Mouse (Mus musculus): ENCODE measurements around the gene Caln1.

Gene Caln1

GRCm38 (mm10) chr5:130813089-130813488 is 443.8 kb downstream of the Caln1 start:
- DNase-seq (ENCODE audit: low spot score): no peak

GRCm38 (mm10) chr5:130815352-130815751 is 446.1 kb downstream of the Caln1 start:
- DNase-seq (ENCODE audit: low spot score): no peak

- DNase-seq (ENCODE audit: low spot score): no peak
These were observed 450.9 kb downstream of the Caln1 start for GRCm38 (mm10) chr5:130820021-130820648.

GRCm38 (mm10) chr5:130820661-130821060 is 451.4 kb downstream of the Caln1 start:
- DNase-seq (ENCODE audit: low spot score): no peak

- no peak for DNase-seq (ENCODE audit: low spot score)
These were observed 456.5 kb downstream of the Caln1 start for GRCm38 (mm10) chr5:130825797-130826196.

GRCm38 (mm10) chr5:130848562-130848961 is 479.3 kb downstream of the Caln1 start:
- no peak for DNase-seq (ENCODE audit: low spot score)

GRCm38 (mm10) chr5:130849610-130850009 is 480.4 kb downstream of the Caln1 start:
- no peak for DNase-seq (ENCODE audit: low spot score)

- DNase-seq (ENCODE audit: low spot score): no peak
These were observed 482.9 kb downstream of the Caln1 start for GRCm38 (mm10) chr5:130852182-130852581.

- DNase-seq (ENCODE audit: low spot score): peak; percentile 85
These were observed 484.1 kb downstream of the Caln1 start for GRCm38 (mm10) chr5:130853371-130853770.

- no peak for DNase-seq (ENCODE audit: low spot score)
These were observed 485.2 kb downstream of the Caln1 start for GRCm38 (mm10) chr5:130854430-130854829.

GRCm38 (mm10) chr5:130858148-130858547 is 488.9 kb downstream of the Caln1 start:
- peak; percentile 45 for DNase-seq (ENCODE audit: low spot score)

GRCm38 (mm10) chr5:130858706-130859105 is 489.5 kb downstream of the Caln1 start:
- DNase-seq (ENCODE audit: low spot score): no peak

GRCm38 (mm10) chr5:130859736-130860135 is 490.5 kb downstream of the Caln1 start:
- no peak for DNase-seq (ENCODE audit: low spot score)

- DNase-seq (ENCODE audit: low spot score): peak; percentile 45
These were observed 493.0 kb downstream of the Caln1 start for GRCm38 (mm10) chr5:130862302-130862701.

- DNase-seq (ENCODE audit: low spot score): no peak
These were observed 500.6 kb downstream of the Caln1 start for GRCm38 (mm10) chr5:130869869-130870268.

GRCm38 (mm10) chr5:130871086-130871485 is 501.8 kb downstream of the Caln1 start:
- no peak for DNase-seq (ENCODE audit: low spot score)

GRCm38 (mm10) chr5:130875391-130875790 is 506.1 kb downstream of the Caln1 start:
- no peak for DNase-seq (ENCODE audit: low spot score)

GRCm38 (mm10) chr5:130880331-130880730 is 511.1 kb downstream of the Caln1 start:
- DNase-seq (ENCODE audit: low spot score): no peak

GRCm38 (mm10) chr5:130891735-130892134 is 522.5 kb downstream of the Caln1 start:
- no peak for DNase-seq (ENCODE audit: low spot score)

- no peak for DNase-seq (ENCODE audit: low spot score)
These were observed 526.7 kb downstream of the Caln1 start for GRCm38 (mm10) chr5:130895991-130896390.
